Mouse (Mus musculus): Measurements from ENCODE around the gene 1700017B05Rik. TPM values are rescaled to one million over a fixed set of nuclear protein-coding genes. Genes with fewer than 3 reads are reported as not detected.

The 1700017B05Rik gene
- polyA plus RNA-seq, 1 experiment from 2014 or later = 4.9 TPM

GRCm38 (mm10) chr9:57271081-57271480 is 8.7 kb upstream of the 1700017B05Rik start:
- H3K27ac ChIP-seq (replicated peaks) = no peak overlapping the region
- 0 out of 2 replicates have a peak, but pooled peaks cover 3% of the 10 kb centered on the region for H3K27me3 ChIP-seq
- peaks cover 7% of the 10 kb centered on the region; the same call in 1 of the 2 replicates for H3K4me1 ChIP-seq (replicated peaks)
- no peak overlapping the region for H3K4me2 ChIP-seq
- H3K4me3 ChIP-seq = no peak overlapping the region
- H3K36me3 ChIP-seq = no peaks in the 10 kb centered on the region
- WGBS = 56% methylated on average over 1 of the region's 1 CpGs
- H3K9me3 ChIP-seq = no peaks in the 10 kb centered on the region
- no peak overlapping the region for H3K9ac ChIP-seq
- ATAC-seq (ENCODE audit: low FRiP score, low read depth) = no peak

GRCm38 (mm10) chr9:57270399-57270798 is 8.0 kb upstream of the 1700017B05Rik start:
- Histone ChIP-seq H3K4me3 (no peak overlapping the region), H3K4me1 (replicated peaks) (peaks cover 7% of the 10 kb centered on the region; the same call in 1 of the 2 replicates), H3K36me3 (no peaks in the 10 kb centered on the region), H3K9me3 (no peaks in the 10 kb centered on the region), H3K4me2 (no peak overlapping the region), H3K27me3 (0 out of 2 replicates have a peak, but pooled peaks cover 3% of the 10 kb centered on the region), H3K27ac (replicated peaks) (no peak overlapping the region), H3K9ac (no peak overlapping the region)
- 28% methylated on average over 8 of the region's 8 CpGs for WGBS
- no peak for ATAC-seq (ENCODE audit: low FRiP score, low read depth)

GRCm38 (mm10) chr9:57269384-57269783 is 7.0 kb upstream of the 1700017B05Rik start:
- whole genome bisulfite sequencing = 42% methylated on average over 1 of the region's 1 CpGs
- no peak overlapping the region for H3K4me2 ChIP-seq
- no peaks in the 10 kb centered on the region for H3K36me3 ChIP-seq
- H3K4me1 ChIP-seq (replicated peaks) = peaks cover 7% of the 10 kb centered on the region; the same call in 1 of the 2 replicates
- no peak overlapping the region for H3K27ac ChIP-seq (replicated peaks)
- H3K4me3 ChIP-seq = no peak overlapping the region
- ATAC-seq (ENCODE audit: low FRiP score, low read depth) = no peak
- no peak overlapping the region for H3K9ac ChIP-seq
- no peaks in the 10 kb centered on the region for H3K9me3 ChIP-seq
- 0 out of 2 replicates have a peak, but pooled peaks cover 6% of the 10 kb centered on the region for H3K27me3 ChIP-seq

GRCm38 (mm10) chr9:57268575-57268974 is 6.2 kb upstream of the 1700017B05Rik start:
- no peak overlapping the region for H3K4me2 ChIP-seq
- peaks cover 7% of the 10 kb centered on the region; the same call in 1 of the 2 replicates for H3K4me1 ChIP-seq (replicated peaks)
- peaks cover 6% of the 10 kb centered on the region; the same call in 1 of the 2 replicates for H3K27me3 ChIP-seq
- no peak for ATAC-seq (ENCODE audit: low FRiP score, low read depth)
- H3K27ac ChIP-seq (replicated peaks) = no peak overlapping the region
- H3K4me3 ChIP-seq = no peak overlapping the region
- H3K9ac ChIP-seq = no peak overlapping the region
- no peaks in the 10 kb centered on the region for H3K36me3 ChIP-seq
- H3K9me3 ChIP-seq = no peaks in the 10 kb centered on the region
- 11% methylated on average over 3 of the region's 3 CpGs for WGBS

GRCm38 (mm10) chr9:57268078-57268477 is 5.7 kb upstream of the 1700017B05Rik start:
- H3K4me3 ChIP-seq = no peak overlapping the region
- 35% methylated on average over 10 of the region's 10 CpGs for WGBS
- H3K9ac ChIP-seq = no peak overlapping the region
- H3K27ac ChIP-seq (replicated peaks) = no peak overlapping the region
- H3K9me3 ChIP-seq = no peaks in the 10 kb centered on the region
- peaks cover 7% of the 10 kb centered on the region; the same call in 1 of the 2 replicates for H3K4me1 ChIP-seq (replicated peaks)
- H3K27me3 ChIP-seq = peaks cover 6% of the 10 kb centered on the region; the same call in 1 of the 2 replicates
- no peak overlapping the region for H3K4me2 ChIP-seq
- H3K36me3 ChIP-seq = no peaks in the 10 kb centered on the region
- no peak for ATAC-seq (ENCODE audit: low FRiP score, low read depth)

- WGBS = 16% methylated on average over 5 of the region's 5 CpGs
- H3K27ac ChIP-seq (replicated peaks) = no peak overlapping the region
- peaks cover 6% of the 10 kb centered on the region; the same call in 1 of the 2 replicates for H3K27me3 ChIP-seq
- H3K4me1 ChIP-seq (replicated peaks) = peaks cover 12% of the 10 kb centered on the region
- no peak overlapping the region for H3K4me2 ChIP-seq
- no peak overlapping the region for H3K9ac ChIP-seq
- no peaks in the 10 kb centered on the region for H3K9me3 ChIP-seq
- no peak overlapping the region for H3K4me3 ChIP-seq
- H3K36me3 ChIP-seq = no peaks in the 10 kb centered on the region
- no peak for ATAC-seq (ENCODE audit: low FRiP score, low read depth)
These were observed 5.0 kb upstream of the 1700017B05Rik start for GRCm38 (mm10) chr9:57267421-57267820.

- Histone ChIP-seq H3K9ac (no peak overlapping the region), H3K4me2 (no peak overlapping the region), H3K27ac (replicated peaks) (no peak overlapping the region), H3K9me3 (no peaks in the 10 kb centered on the region), H3K4me3 (no peak overlapping the region), H3K4me1 (replicated peaks) (peaks cover 27% of the 10 kb centered on the region), H3K36me3 (no peaks in the 10 kb centered on the region), H3K27me3 (peaks cover 13% of the 10 kb centered on the region; the same call in 1 of the 2 replicates)
- 48% methylated on average over 5 of the region's 5 CpGs for WGBS
- no peak for ATAC-seq (ENCODE audit: low FRiP score, low read depth)
These were observed 2.7 kb upstream of the 1700017B05Rik start for GRCm38 (mm10) chr9:57265125-57265524.

- Histone ChIP-seq H3K27ac (replicated peaks) (no peak overlapping the region), H3K4me3 (peak overlapping the region; percentile 57), H3K9me3 (no peaks in the 10 kb centered on the region), H3K4me2 (peak overlapping the region; percentile 85), H3K9ac (peak overlapping the region; percentile 63), H3K27me3 (peaks cover 13% of the 10 kb centered on the region; the same call in 1 of the 2 replicates), H3K4me1 (replicated peaks) (peaks cover 27% of the 10 kb centered on the region), H3K36me3 (no peaks in the 10 kb centered on the region)
- ATAC-seq (ENCODE audit: low FRiP score, low read depth) = no peak
- WGBS = 54% methylated on average over 13 of the region's 13 CpGs
These were observed 628 bp upstream of the 1700017B05Rik start for GRCm38 (mm10) chr9:57262795-57263684.

GRCm38 (mm10) chr9:57261516-57261912 is 898 bp downstream of the 1700017B05Rik start:
- Histone ChIP-seq H3K9ac (peak overlapping the region; percentile 63), H3K27me3 (peaks cover 13% of the 10 kb centered on the region; the same call in 1 of the 2 replicates), H3K9me3 (no peaks in the 10 kb centered on the region), H3K4me1 (replicated peaks) (peaks cover 20% of the 10 kb centered on the region), H3K27ac (replicated peaks) (no peak overlapping the region), H3K4me2 (peak overlapping the region; percentile 85), H3K36me3 (no peaks in the 10 kb centered on the region), H3K4me3 (peak overlapping the region; percentile 57)
- WGBS = under 1% methylated on average over 26 of the region's 26 CpGs
- ATAC-seq (ENCODE audit: low FRiP score, low read depth) = no peak

- Histone ChIP-seq H3K4me3 (peak overlapping the region; percentile 57), H3K9me3 (no peaks in the 10 kb centered on the region), H3K27ac (replicated peaks) (no peak overlapping the region), H3K36me3 (no peaks in the 10 kb centered on the region), H3K4me2 (peak overlapping the region; percentile 85), H3K27me3 (peaks cover 10% of the 10 kb centered on the region; the same call in 1 of the 2 replicates), H3K4me1 (replicated peaks) (peaks cover 20% of the 10 kb centered on the region), H3K9ac (no peak overlapping the region; the same call in 1 of the 2 replicates)
- no peak for ATAC-seq (ENCODE audit: low FRiP score, low read depth)
- 35% methylated on average over 12 of the region's 12 CpGs for WGBS
These were observed 1.5 kb downstream of the 1700017B05Rik start for GRCm38 (mm10) chr9:57260940-57261339.

GRCm38 (mm10) chr9:57259736-57260135 is 2.7 kb downstream of the 1700017B05Rik start:
- Histone ChIP-seq H3K4me2 (no peak overlapping the region), H3K27me3 (peaks cover 10% of the 10 kb centered on the region; the same call in 1 of the 2 replicates), H3K27ac (replicated peaks) (no peak overlapping the region), H3K9ac (no peak overlapping the region), H3K4me1 (replicated peaks) (peaks cover 20% of the 10 kb centered on the region), H3K4me3 (no peak overlapping the region), H3K9me3 (no peaks in the 10 kb centered on the region), H3K36me3 (no peaks in the 10 kb centered on the region)
- ATAC-seq (ENCODE audit: low FRiP score, low read depth) = peak; percentile 12; the same call in 1 of the 2 replicates
- 2% methylated on average over 3 of the region's 3 CpGs for WGBS

GRCm38 (mm10) chr9:57257627-57258026 is 4.8 kb downstream of the 1700017B05Rik start:
- no peaks in the 10 kb centered on the region for H3K9me3 ChIP-seq
- H3K4me3 ChIP-seq = no peak overlapping the region
- no peak for ATAC-seq (ENCODE audit: low FRiP score, low read depth)
- peaks cover 17% of the 10 kb centered on the region for H3K4me1 ChIP-seq (replicated peaks)
- no peak overlapping the region for H3K27ac ChIP-seq (replicated peaks)
- H3K4me2 ChIP-seq = no peak overlapping the region
- no peak overlapping the region for H3K9ac ChIP-seq
- peaks cover 7% of the 10 kb centered on the region; the same call in 1 of the 2 replicates for H3K27me3 ChIP-seq
- WGBS = 86% methylated on average over 9 of the region's 9 CpGs
- H3K36me3 ChIP-seq = no peaks in the 10 kb centered on the region

All from hindbrain, embryonic 15.5 days (tissue).